In genomic region chr16:73462516-73462915, GRCm38 (mm10) we compare ENCODE assay signal across 18 mouse cellular contexts.
"Had no signal": no experiment of that assay in that cellular context is flagged by ENCODE, and none has a peak within 500 bp of the region (broad histone marks: within the 10 kb centered on the region; RNA-seq: fewer than 3 reads in every experiment).

No protein-coding gene starts in this region.

- H3K4me1 ChIP-seq: lung, embryonic 15.5 days; megakaryocyte, embryonic 14.5 days; midbrain, embryonic 13.5 days; neural tube, embryonic 13.5 days; neural tube, embryonic 15.5 days had no signal

- DNase-seq: lung, adult 2 months; lung, postnatal 14 days; lung, postnatal 36 days; retina, postnatal 1 day; right cerebral cortex, adult 18-20 months; right cerebral cortex, postnatal 25 days; right cerebral cortex, postnatal 4 days; spleen, adult 18-20 months; thymus, adult 18-20 months; thymus, postnatal 14 days; thymus, postnatal 36 days had no signal

- H3K27me3 ChIP-seq: lung, embryonic 15.5 days; megakaryocyte, embryonic 14.5 days; midbrain, embryonic 13.5 days; neural tube, embryonic 13.5 days; neural tube, embryonic 15.5 days had no signal

- H3K9me3 ChIP-seq: lung, embryonic 15.5 days; megakaryocyte, embryonic 14.5 days; midbrain, embryonic 13.5 days; neural tube, embryonic 13.5 days; neural tube, embryonic 15.5 days had no signal

- H3K27ac ChIP-seq: lung, embryonic 15.5 days; macrophage; midbrain, embryonic 13.5 days; neural tube, embryonic 13.5 days; neural tube, embryonic 15.5 days had no signal

- H3K36me3 ChIP-seq: lung, embryonic 15.5 days; midbrain, embryonic 13.5 days; neural tube, embryonic 13.5 days; neural tube, embryonic 15.5 days had no signal

- H3K4me3 ChIP-seq: lung, embryonic 15.5 days; megakaryocyte, embryonic 14.5 days; midbrain, embryonic 13.5 days; myocyte; neural tube, embryonic 13.5 days; neural tube, embryonic 15.5 days had no signal
